Mouse (Mus musculus) spleen, adult 2 months (tissue): ENCODE results near the gene Sec61a2. TPM values are rescaled to one million over a fixed set of nuclear protein-coding genes. Genes with fewer than 3 reads are reported as not detected.
A peak's percentile ranks its signal among the peaks of the same experiment; 100 is the strongest.

ENCODE experiments used
- DNase-seq, 2 experiments: peaks; one replicate each; pipeline versions ENCODE4 v3.0.0 to v3.0.0-alpha.2; 2012 to 2021; ENCODE audit warnings: low spot score in 2 of 2, low read depth in 1 of 2
- H3K27ac ChIP-seq: fragments of 200-500 bp; 2 replicates; pipeline ENCODE4 v1.5.1; 2012; ENCODE audit warnings: low read length, inconsistent platforms; ENCODE audit not compliant: insufficient read depth
- H3K27me3 ChIP-seq: fragments of 200-500 bp; 2 replicates; pipeline ENCODE4 v1.6.1; 2012; ENCODE audit warnings: mild to moderate bottlenecking, moderate library complexity, low read length, inconsistent platforms; ENCODE audit not compliant: control insufficient read depth, insufficient read depth
- H3K36me3 ChIP-seq: fragments of 200-500 bp; 2 replicates; pipeline ENCODE4 v1.6.1; 2012; ENCODE audit warnings: mild to moderate bottlenecking, low read length, inconsistent platforms; ENCODE audit not compliant: control insufficient read depth, insufficient read depth
- H3K4me1 ChIP-seq: fragments of 200-500 bp; 2 replicates; pipeline ENCODE4 v1.6.1; 2011; ENCODE audit warnings: inconsistent platforms; ENCODE audit not compliant: control insufficient read depth, insufficient read depth, insufficient read length
- H3K4me3 ChIP-seq: fragments of 200-500 bp; 2 replicates; pipeline ENCODE4 v1.5.1; 2011; ENCODE audit warnings: mild to moderate bottlenecking, inconsistent platforms; ENCODE audit not compliant: insufficient read depth, insufficient read length; ENCODE audit errors: extremely low read depth
- CTCF ChIP-seq: fragments of 200-500 bp; IDR thresholded peaks from 2 replicates; pipeline ENCODE4 v1.5.1; 2011; ENCODE audit warnings: mild to moderate bottlenecking, inconsistent platforms; ENCODE audit not compliant: insufficient read depth, insufficient read length, insufficient replicate concordance; ENCODE audit errors: extremely low read depth
- POLR2A ChIP-seq: fragments of 200-500 bp; IDR thresholded peaks from 2 replicates; pipeline ENCODE4 v1.6.1; 2011; ENCODE audit warnings: low read depth, low read length, inconsistent platforms
- WGBS: fragments of 180-500 bp; shearing (Covaris S2); methylation state at CpG from one replicate; pipeline ENCODE4 v1.1.7; 2018; 5-methylcytosine and 5-hydroxymethylcytosine counted together
- polyA plus RNA-seq: library from polyadenylated mRNA; depleted of rRNA; stranded (reverse); fragments of >200 nt; gene quantifications from 2 replicates; pipeline ENCODE4 v1.2.3, GENCODE M21; 2012; rRNA removed

Gene Sec61a2
- 9.6 and 12.8 TPM in 2 replicates for polyA plus RNA-seq

DNA sequence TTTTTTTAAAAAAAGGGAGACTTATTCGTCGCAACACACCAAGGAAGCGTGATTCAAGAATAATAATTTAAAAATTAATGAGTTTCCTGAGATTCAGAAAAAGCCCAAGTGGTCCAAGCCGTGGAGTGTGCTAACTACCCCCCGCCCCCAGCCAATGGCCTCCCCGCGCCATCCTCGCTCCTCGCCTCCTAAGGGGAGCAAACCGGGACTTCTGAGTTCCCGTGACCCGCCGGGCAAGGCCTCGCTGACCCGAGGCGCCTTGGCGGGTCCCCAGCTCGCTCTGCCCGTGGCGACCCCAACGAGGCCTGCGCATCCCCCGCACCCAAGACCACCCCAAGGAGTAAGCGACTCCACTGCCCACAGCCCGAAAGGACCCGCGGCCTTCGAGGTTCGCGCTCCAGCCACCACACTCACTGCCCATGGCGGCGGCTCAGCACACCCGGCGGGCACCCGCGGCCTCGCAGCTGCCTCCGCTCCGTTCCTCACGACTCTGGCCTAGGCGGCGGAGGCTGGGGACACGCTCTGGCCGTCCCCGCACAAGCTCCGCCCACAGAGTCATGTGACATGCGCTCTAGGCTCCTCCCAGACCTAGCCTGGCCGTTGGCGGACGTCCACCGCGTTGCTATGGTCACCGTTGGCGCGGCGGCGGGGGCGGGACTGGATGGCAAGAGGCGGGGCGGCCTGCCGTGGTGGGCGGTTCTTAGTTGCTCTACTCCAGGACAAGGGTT, at the start of gene Sec61a2:
Sec61a2 (minus strand) TSS at position 590 of the 728 bp plus-strand sequence.
- peak; percentile 65 for TF ChIP-seq POLR2A
- TF ChIP-seq CTCF: no peak

GRCm38 (mm10) chr2:5943071-5943470, 47.8 kb upstream of the Sec61a2 start:
- WGBS: 67% methylated on average over 4 of the region's 4 CpGs
- TF ChIP-seq CTCF (no peak), POLR2A (no peak)
- H3K4me3 ChIP-seq: no peak overlapping the region
- DNase-seq: no peak
- peaks cover 6% of the 10 kb centered on the region; the same call in 1 of the 2 replicates for H3K4me1 ChIP-seq
- peaks cover 5% of the 10 kb centered on the region; the same call in 1 of the 2 replicates for H3K27me3 ChIP-seq
- no peak overlapping the region for H3K27ac ChIP-seq
- H3K36me3 ChIP-seq: no peaks in the 10 kb centered on the region

More for the DNA sequence above, at the start of gene Sec61a2:
- H3K4me1 ChIP-seq: no peaks in the 10 kb centered on the region; the same call in 1 of the 2 replicates
- H3K4me3 ChIP-seq: peak within 1 kb of the TSS; percentile 89
- no peaks in the 10 kb centered on the region; the same call in 1 of the 2 replicates for H3K36me3 ChIP-seq
- H3K27ac ChIP-seq: peak within 1 kb of the TSS; percentile 28; the same call in 1 of the 2 replicates
- peak; percentile 87 to 99 for DNase-seq
- no peaks in the 10 kb centered on the region for H3K27me3 ChIP-seq
- 2% methylated on average over 62 of the region's 62 CpGs for WGBS

DNA sequence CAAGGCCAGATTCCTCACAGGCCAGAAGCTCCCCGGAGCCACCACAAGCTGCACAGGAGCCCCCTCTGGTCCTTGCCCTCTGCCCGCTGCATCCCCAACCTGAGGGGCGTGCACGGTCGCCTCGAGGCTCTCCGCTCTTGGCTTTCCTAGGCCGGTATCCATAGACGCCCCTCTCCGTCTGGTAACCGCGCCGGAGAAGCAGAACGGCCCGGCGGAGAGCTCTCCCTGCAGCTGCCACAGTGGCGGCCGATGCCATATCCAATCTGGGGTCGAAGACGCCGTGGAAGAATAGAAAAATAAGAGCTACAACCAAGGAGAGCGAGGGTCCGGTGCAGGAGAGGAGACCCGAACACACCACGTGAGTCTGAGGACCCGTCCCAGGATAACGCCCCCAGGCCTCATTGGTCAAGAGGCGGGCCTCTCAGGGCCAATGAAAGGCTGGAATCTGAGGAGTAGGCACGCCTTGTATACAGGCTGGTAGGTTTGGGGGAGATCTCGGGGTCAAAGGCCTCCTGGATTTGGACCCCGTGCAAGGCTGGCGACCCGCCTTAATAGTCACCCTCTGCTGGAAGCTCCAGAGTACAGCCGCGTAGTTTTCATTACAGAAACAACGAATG, 47.3 kb upstream of the Sec61a2 start, which contains the start of gene Dhtkd1:
Dhtkd1 (minus strand) TSS at position 377 of the 617 bp plus-strand sequence.
- Histone ChIP-seq H3K4me3 (peak within 1 kb of the TSS; percentile 61), H3K4me1 (peaks cover 6% of the 10 kb centered on the region; the same call in 1 of the 2 replicates), H3K36me3 (no peaks in the 10 kb centered on the region), H3K27ac (no peak within 1 kb of the TSS), H3K27me3 (peaks cover 5% of the 10 kb centered on the region; the same call in 1 of the 2 replicates)
- TF ChIP-seq CTCF (no peak), POLR2A (no peak)
- 4% methylated on average over 36 of the region's 36 CpGs for WGBS
- peak in 1 of 2 experiments; percentile 17 for DNase-seq

GRCm38 (mm10) chr2:5941861-5942415, 46.7 kb upstream of the Sec61a2 start:
- H3K27me3 ChIP-seq: peaks cover 5% of the 10 kb centered on the region; the same call in 1 of the 2 replicates
- 76% methylated on average over 11 of the region's 11 CpGs for WGBS
- peaks cover 6% of the 10 kb centered on the region; the same call in 1 of the 2 replicates for H3K4me1 ChIP-seq
- TF ChIP-seq CTCF: no peak
- TF ChIP-seq POLR2A: no peak
- no peaks in the 10 kb centered on the region for H3K36me3 ChIP-seq
- no peak overlapping the region for H3K27ac ChIP-seq
- no peak for DNase-seq
- peak overlapping the region; percentile 61 for H3K4me3 ChIP-seq

- Histone ChIP-seq H3K27ac (no peak overlapping the region), H3K36me3 (no peaks in the 10 kb centered on the region), H3K4me1 (peaks cover 6% of the 10 kb centered on the region; the same call in 1 of the 2 replicates), H3K27me3 (peaks cover 5% of the 10 kb centered on the region; the same call in 1 of the 2 replicates), H3K4me3 (no peak overlapping the region)
- TF ChIP-seq POLR2A: no peak
- no peak for TF ChIP-seq CTCF
- no peak for DNase-seq
- WGBS: 93% methylated on average over 9 of the region's 9 CpGs
Measured at GRCm38 (mm10) chr2:5940936-5941335, 45.7 kb upstream of the Sec61a2 start.

- Histone ChIP-seq H3K27me3 (peaks cover 5% of the 10 kb centered on the region; the same call in 1 of the 2 replicates), H3K27ac (no peak overlapping the region), H3K4me1 (peaks cover 6% of the 10 kb centered on the region; the same call in 1 of the 2 replicates), H3K36me3 (no peaks in the 10 kb centered on the region), H3K4me3 (no peak overlapping the region)
- TF ChIP-seq POLR2A: no peak
- TF ChIP-seq CTCF: no peak
- no peak for DNase-seq
- WGBS: 92% methylated on average over 14 of the region's 14 CpGs
Measured at GRCm38 (mm10) chr2:5939911-5940310, 44.7 kb upstream of the Sec61a2 start.

DNA sequence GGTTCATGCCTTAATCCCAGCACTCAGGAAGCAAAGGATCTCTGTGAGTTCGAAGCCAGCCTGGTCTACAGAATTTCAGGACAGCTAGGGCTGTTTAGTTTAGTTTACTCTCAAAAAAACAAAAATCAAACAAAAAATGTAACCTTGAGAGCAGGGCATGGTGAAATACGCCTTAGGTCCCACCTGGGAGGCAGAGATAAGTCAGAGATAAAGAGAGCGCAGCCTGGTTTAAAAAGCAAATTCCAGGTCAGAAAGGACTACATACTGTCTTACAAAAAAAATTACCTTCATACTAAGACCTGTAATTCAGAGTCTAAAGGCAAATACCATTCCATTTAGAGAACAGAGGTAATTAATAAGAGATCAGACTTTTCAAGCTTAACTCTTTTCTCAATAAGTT, 44.1 kb upstream of the Sec61a2 start:
- H3K27ac ChIP-seq: no peak overlapping the region
- no peak for TF ChIP-seq POLR2A
- no peak for TF ChIP-seq CTCF

More for the DNA sequence above, 44.1 kb upstream of the Sec61a2 start:
- 84% methylated on average over 3 of the region's 3 CpGs for WGBS
- Histone ChIP-seq H3K4me3 (no peak overlapping the region), H3K36me3 (no peaks in the 10 kb centered on the region), H3K4me1 (peaks cover 6% of the 10 kb centered on the region; the same call in 1 of the 2 replicates), H3K27me3 (peaks cover 5% of the 10 kb centered on the region; the same call in 1 of the 2 replicates)
- no peak for DNase-seq
